ENCODE assay signal across 21 mouse cellular contexts in genomic region chr9:15101531-15102161, GRCm38 (mm10). TPM values are rescaled to one million over a fixed set of nuclear protein-coding genes. Genes with fewer than 3 reads are reported as not detected.
A peak's percentile ranks its signal among the peaks of the same experiment; 100 is the strongest.
DNase-seq lines count a peak whose midpoint lies in the region; ATAC-seq and TF ChIP-seq lines count a peak whose summit lies in the region.
"Had no signal": no experiment of that assay in that cellular context is flagged by ENCODE, and none has a peak within 500 bp of the region (broad histone marks: within the 10 kb centered on the region; RNA-seq: fewer than 3 reads in every experiment).

No protein-coding gene starts in this region.

- no peak overlapping the region for H3K27ac ChIP-seq in liver, postnatal 0 days (ENCODE audit: low read depth)
- no peak overlapping the region for H3K27ac ChIP-seq in liver, embryonic 12.5 days
- H3K27ac ChIP-seq: forebrain, embryonic 13.5 days; gastrocnemius, adult 2 months; heart, embryonic 13.5 days; hindbrain, embryonic 13.5 days; intestine, embryonic 15.5 days had no signal

- ATAC-seq in liver, postnatal 0 days: peak; percentile 59
- ATAC-seq in liver, embryonic 12.5 days: no peak
- no peak for ATAC-seq in megakaryocyte, adult 5-6 weeks (ENCODE audit: poor library complexity, severe bottlenecking)
- ATAC-seq: forebrain, embryonic 13.5 days; forebrain, postnatal 0 days; intestine, embryonic 15.5 days had no signal

- no peak overlapping the region for H3K4me2 ChIP-seq in liver, postnatal 0 days (ENCODE audit: low read depth, low read length)
- H3K4me2 ChIP-seq in liver, embryonic 12.5 days: no peak overlapping the region
- H3K4me2 ChIP-seq: forebrain, embryonic 13.5 days; heart, embryonic 13.5 days; hindbrain, embryonic 13.5 days; intestine, embryonic 15.5 days had no signal

- H3K9me3 ChIP-seq in liver, postnatal 0 days (ENCODE audit: low read length): no peaks in the 10 kb centered on the region
- H3K9me3 ChIP-seq in liver, embryonic 12.5 days (replicated peaks): no peaks in the 10 kb centered on the region
- H3K9me3 ChIP-seq: forebrain, embryonic 13.5 days; heart, embryonic 13.5 days; hindbrain, embryonic 13.5 days; intestine, embryonic 15.5 days had no signal

- H3K36me3 ChIP-seq in liver, postnatal 0 days (replicated peaks; ENCODE audit: insufficient read depth, low read length): no peaks in the 10 kb centered on the region
- no peaks in the 10 kb centered on the region for H3K36me3 ChIP-seq in liver, embryonic 12.5 days
- H3K36me3 ChIP-seq: heart, embryonic 13.5 days; hindbrain, embryonic 13.5 days; intestine, embryonic 15.5 days had no signal

- WGBS in liver, postnatal 0 days (ENCODE audit: insufficient replicate concordance): 55% methylated on average over 7 of the region's 7 CpGs
- WGBS in liver, embryonic 12.5 days (ENCODE audit: insufficient replicate concordance): 60% methylated on average over 7 of the region's 7 CpGs

- TF ChIP-seq EP300 in liver, postnatal 0 days (IDR thresholded peaks at IDR 0.05; ENCODE audit: low read depth): no peak

- TF ChIP-seq CTCF in liver, postnatal 0 days (IDR thresholded peaks at IDR 0.05; ENCODE audit: low read depth): no peak

- DNase-seq in adrenal gland, adult 2 months: peak; percentile 23
- no peak for DNase-seq in adrenal gland, adult 18-20 months (ENCODE audit: low spot score in 2 of 2)
- no peak for DNase-seq in liver, postnatal 0 days
- peak; percentile 8 for DNase-seq in fibroblast of lung, adult 2 months (ENCODE audit: low read depth)
- DNase-seq in lung, postnatal 10 days: no peak
- DNase-seq: adrenal gland, postnatal 14 days; cerebellum, adult 18-20 months; cerebellum, adult 9-11 months; forebrain, postnatal 0 days; gastrocnemius, adult 2 months; gastrocnemius, postnatal 25 days; heart, postnatal 4 days had no signal

- no peaks in the 10 kb centered on the region for H3K4me1 ChIP-seq in liver, postnatal 0 days (ENCODE audit: insufficient read depth)
- H3K4me1 ChIP-seq in liver, embryonic 12.5 days: peaks cover 41% of the 10 kb centered on the region
- H3K4me1 ChIP-seq: forebrain, embryonic 13.5 days; hindbrain, embryonic 13.5 days; intestine, embryonic 15.5 days had no signal

- H3K27me3 ChIP-seq in liver, postnatal 0 days (ENCODE audit: insufficient read depth, low read length): no peaks in the 10 kb centered on the region
- no peaks in the 10 kb centered on the region; the same call in 1 of the 2 replicates for H3K27me3 ChIP-seq in liver, embryonic 12.5 days (replicated peaks)
- H3K27me3 ChIP-seq: CH12.LX; forebrain, embryonic 13.5 days; heart, embryonic 13.5 days; hindbrain, embryonic 13.5 days; intestine, embryonic 15.5 days had no signal

- no peak overlapping the region for H3K9ac ChIP-seq in liver, postnatal 0 days (replicated peaks)
- H3K9ac ChIP-seq in liver, embryonic 12.5 days: no peak overlapping the region
- H3K9ac ChIP-seq: forebrain, embryonic 13.5 days; forebrain, postnatal 0 days; heart, embryonic 13.5 days; hindbrain, embryonic 13.5 days; intestine, embryonic 15.5 days had no signal

- H3K4me3 ChIP-seq in liver, postnatal 0 days (ENCODE audit: low read depth, low read length): no peak overlapping the region
- no peak overlapping the region for H3K4me3 ChIP-seq in liver, embryonic 12.5 days
- H3K4me3 ChIP-seq: forebrain, embryonic 13.5 days; gastrocnemius, adult 2 months; heart, embryonic 13.5 days; hindbrain, embryonic 13.5 days; intestine, embryonic 15.5 days had no signal

RNA-seq across cellular contexts. Expression of gene Hephl1, which starts 10.3 kb away (rescaled TPM):
- total RNA-seq in adrenal gland, adult 2 months (2021): 1 to 10 TPM in 1 of 2 experiments, under 1 TPM in 1; 0.38 to 5.0 TPM
- polyA plus RNA-seq in adrenal gland, adult 2 months (2012; rRNA removed): 1.2 and 2.9 TPM in 2 replicates
- 1 to 10 TPM; 2.6 to 6.4 TPM for total RNA-seq in adrenal gland, adult 18-20 months (2021)
- 0.02 TPM in 1 of 2 replicates, not detected in the other for polyA plus RNA-seq in liver, postnatal 0 days (2015; fragmentation: Nextera tagmentation; extraction: Ambion mirVana)
- polyA plus RNA-seq in liver, embryonic 12.5 days (2016; fragmentation: Nextera tagmentation; extraction: Ambion mirVana): not detected in 2 replicates
- not detected in 2 replicates for total RNA-seq in megakaryocyte, adult 5-6 weeks (2015)
- total RNA-seq in megakaryocyte, adult 5-6 weeks (2017): not detected in 2 replicates
- total RNA-seq: CH12.LX; forebrain, postnatal 0 days; granulocyte monocyte progenitor cell, adult 5-6 weeks had no signal
- polyA plus RNA-seq: embryonic facial prominence, embryonic 11.5 days; forebrain, embryonic 13.5 days; forebrain, postnatal 0 days; heart, embryonic 13.5 days; hindbrain, embryonic 13.5 days; intestine, embryonic 15.5 days had no signal

RNA-seq across cellular contexts. Expression of gene Panx1, which starts 56.4 kb away (rescaled TPM):
- total RNA-seq in adrenal gland, adult 2 months (2021): 10 to 100 TPM in 1 of 2 experiments, 1 to 10 TPM in 1; 7.1 to 10.1 TPM
- polyA plus RNA-seq in adrenal gland, adult 2 months (2012; rRNA removed): 21.1 and 27.5 TPM in 2 replicates
- total RNA-seq in adrenal gland, adult 18-20 months (2021): 1 to 10 TPM; 5.7 to 9.3 TPM
- 4.0 and 5.7 TPM in 2 replicates for polyA plus RNA-seq in liver, postnatal 0 days (2015; fragmentation: Nextera tagmentation; extraction: Ambion mirVana)
- polyA plus RNA-seq in liver, embryonic 12.5 days (2016; fragmentation: Nextera tagmentation; extraction: Ambion mirVana): 13.1 and 14.1 TPM in 2 replicates
- 13.9 and 15.1 TPM in 2 replicates for total RNA-seq in megakaryocyte, adult 5-6 weeks (2015)
- total RNA-seq in megakaryocyte, adult 5-6 weeks (2017): 10.2 and 11.5 TPM in 2 replicates

Comparison
In these comparisons a context has a peak if more than half of its experiments do, and no peak if none do; other contexts are left out.
1. DNase-seq: peak in adrenal gland, adult 2 months (single experiment) and fibroblast of lung, adult 2 months (single experiment); none in adrenal gland, adult 18-20 months (0 of 2), liver, postnatal 0 days (single experiment) and lung, postnatal 10 days (single experiment).